Mouse (Mus musculus) liver, adult 2 months (tissue): ENCODE data around the gene Ptprm.

Experiments used
- CTCF ChIP-seq: fragments of 200-500 bp; IDR thresholded peaks from 2 replicates; pipeline ENCODE4 v1.5.1; 2011; ENCODE audit warnings: low read depth, low read length, control low read depth
- POLR2A ChIP-seq: fragments of 200-500 bp; IDR thresholded peaks from 2 replicates; pipeline ENCODE4 v1.6.1; 2011; ENCODE audit warnings: low read length, control low read depth; ENCODE audit not compliant: insufficient read depth; ENCODE audit errors: extremely low read depth

DNA sequence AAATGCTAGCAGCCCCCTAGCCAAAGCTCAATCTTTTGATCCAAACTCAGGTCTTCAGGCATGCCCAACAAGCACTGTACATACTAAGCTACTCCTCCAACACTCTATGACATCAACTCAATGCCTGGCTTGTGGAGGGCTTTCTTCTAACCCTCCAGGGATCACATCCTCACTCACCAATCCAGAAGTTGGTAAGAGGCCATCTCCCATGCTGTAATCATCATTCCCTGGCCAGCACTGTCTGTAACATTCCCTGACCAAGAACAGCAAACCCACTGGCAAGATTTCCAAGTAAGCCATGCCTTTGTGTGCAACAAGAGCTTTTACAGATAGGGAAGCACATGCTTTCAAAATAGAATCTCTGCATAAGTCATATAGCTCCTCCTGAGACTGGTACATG, 81.3 kb downstream of the Ptprm start:
- TF ChIP-seq POLR2A (no peak), CTCF (no peak)
